Mouse (Mus musculus): Measurements from ENCODE around the gene Mindy2. TPM values are rescaled to one million over a fixed set of nuclear protein-coding genes. Genes with fewer than 3 reads are reported as not detected.
A peak's percentile ranks its signal among the peaks of the same experiment; 100 is the strongest.

Mindy2 gene
- 10 to 100 TPM; 12.3 to 14.4 TPM for total RNA-seq (2021)
- long read RNA-seq, experiment 1, full-length matches to known transcripts: 17 of 19 reads
- long read RNA-seq, experiment 1, partial matches to known transcripts: 0 of 19 reads
- long read RNA-seq, experiment 1, other reads (novel, unspliced or antisense): 2 of 19 reads
- long read RNA-seq, experiment 2, full-length matches to known transcripts: 17 of 19 reads
- long read RNA-seq, experiment 2, partial matches to known transcripts: 1 of 19 reads
- long read RNA-seq, experiment 2, other reads (novel, unspliced or antisense): 1 of 19 reads

GRCm38 (mm10) chr9:70657013-70657967, at the start of gene Mindy2:
Gene Mindy2 (minus strand): TSS chr9:70657174.
- peak; percentile 100 for DNase-seq
- intact Hi-C loops (cut with DNase I; ENCODE audit: low total_unique reads): no loop called here

- intact Hi-C loops (cut with DNase I; ENCODE audit: low total_unique reads): no loop called here
- DNase-seq: no peak
Observed at GRCm38 (mm10) chr9:70706444-70706843, 49.5 kb upstream of the Mindy2 start.

GRCm38 (mm10) chr9:70703597-70704203, 46.7 kb upstream of the Mindy2 start:
- intact Hi-C loops (cut with DNase I; ENCODE audit: low total_unique reads): no loop called here
- DNase-seq: no peak

GRCm38 (mm10) chr9:70698090-70698489, 41.1 kb upstream of the Mindy2 start:
- intact Hi-C loops (cut with DNase I; ENCODE audit: low total_unique reads): no loop called here
- DNase-seq: no peak

GRCm38 (mm10) chr9:70695723-70696122, 38.7 kb upstream of the Mindy2 start:
- intact Hi-C loops (cut with DNase I; ENCODE audit: low total_unique reads): no loop called here
- DNase-seq: no peak

- intact Hi-C loops (cut with DNase I; ENCODE audit: low total_unique reads): no loop called here
- no peak for DNase-seq
Observed at GRCm38 (mm10) chr9:70691772-70692693, 35.1 kb upstream of the Mindy2 start.

GRCm38 (mm10) chr9:70690579-70690978, 33.6 kb upstream of the Mindy2 start:
- intact Hi-C loops (cut with DNase I; ENCODE audit: low total_unique reads): no loop called here
- DNase-seq: no peak

GRCm38 (mm10) chr9:70689926-70690325, 33.0 kb upstream of the Mindy2 start:
- no peak for DNase-seq
- intact Hi-C loops (cut with DNase I; ENCODE audit: low total_unique reads): no loop called here

- DNase-seq: no peak
- intact Hi-C loops (cut with DNase I; ENCODE audit: low total_unique reads): no loop called here
Observed at GRCm38 (mm10) chr9:70688301-70688968, 31.5 kb upstream of the Mindy2 start.

- intact Hi-C loops (cut with DNase I; ENCODE audit: low total_unique reads): no loop called here
- no peak for DNase-seq
Observed at GRCm38 (mm10) chr9:70682202-70682601, 25.2 kb upstream of the Mindy2 start.

- DNase-seq: peak; percentile 55
- intact Hi-C loops (cut with DNase I; ENCODE audit: low total_unique reads): loop anchor here (10.0 kb wide), 1 partner anchor 245 kb away; no protein-coding TSS in a partner anchor
Observed at GRCm38 (mm10) chr9:70679132-70680091, 22.4 kb upstream of the Mindy2 start.

- intact Hi-C loops (cut with DNase I; ENCODE audit: low total_unique reads): loop anchor here (10.0 kb wide), 1 partner anchor 246 kb away; no protein-coding TSS in a partner anchor
- DNase-seq: peak; percentile 100
Observed at GRCm38 (mm10) chr9:70678682-70679131, 21.7 kb upstream of the Mindy2 start, which contains the start of gene Adam10. Gene Adam10 (plus strand): TSS chr9:70678997.

GRCm38 (mm10) chr9:70675961-70676360, 19.0 kb upstream of the Mindy2 start:
- no peak for DNase-seq
- intact Hi-C loops (cut with DNase I; ENCODE audit: low total_unique reads): loop anchor here (10.0 kb wide), 1 partner anchor 249 kb away; no protein-coding TSS in a partner anchor

- no peak for DNase-seq
- intact Hi-C loops (cut with DNase I; ENCODE audit: low total_unique reads): loop anchor here (10.0 kb wide), 1 partner anchor 250 kb away; no protein-coding TSS in a partner anchor
Observed at GRCm38 (mm10) chr9:70675117-70675516, 18.1 kb upstream of the Mindy2 start.

GRCm38 (mm10) chr9:70673656-70674055, 16.7 kb upstream of the Mindy2 start:
- intact Hi-C loops (cut with DNase I; ENCODE audit: low total_unique reads): loop anchor here (10.0 kb wide), 1 partner anchor 251 kb away; no protein-coding TSS in a partner anchor
- no peak for DNase-seq

- intact Hi-C loops (cut with DNase I; ENCODE audit: low total_unique reads): loop anchor here (10.0 kb wide), 1 partner anchor 253 kb away; no protein-coding TSS in a partner anchor
Observed at GRCm38 (mm10) chr9:70671772-70672579, 15.0 kb upstream of the Mindy2 start.

More at GRCm38 (mm10) chr9:70671772-70672579, 15.0 kb upstream of the Mindy2 start:
- no peak for DNase-seq

Measured in gastrocnemius, postnatal 14 days (tissue).